Mouse (Mus musculus) right cerebral cortex, adult 2 months (tissue): ENCODE measurements around the gene Klra8.
"Not testable (repeated sequence)": the region's sequence is repeated elsewhere in the genome, so short reads cannot be mapped to it uniquely, and the experiment has no call there.

ENCODE experiments used
- DNase-seq, 2 experiments: peaks; one replicate each; pipeline ENCODE4 v3.0.0; 2021 to 2022; ENCODE audit warnings: low spot score in 2 of 2

The Klra8 gene

GRCm38 (mm10) chr6:130129798-130130197, at the start of gene Klra8:
Gene Klra8, minus strand, starts transcription at chr6:130129898.
- DNase-seq = not testable (repeated sequence)

- DNase-seq = no peak
Observed at GRCm38 (mm10) chr6:130110485-130110884, 19.2 kb downstream of the Klra8 start.

GRCm38 (mm10) chr6:130102743-130103142, 27.0 kb downstream of the Klra8 start:
- not testable (repeated sequence) for DNase-seq

DNA sequence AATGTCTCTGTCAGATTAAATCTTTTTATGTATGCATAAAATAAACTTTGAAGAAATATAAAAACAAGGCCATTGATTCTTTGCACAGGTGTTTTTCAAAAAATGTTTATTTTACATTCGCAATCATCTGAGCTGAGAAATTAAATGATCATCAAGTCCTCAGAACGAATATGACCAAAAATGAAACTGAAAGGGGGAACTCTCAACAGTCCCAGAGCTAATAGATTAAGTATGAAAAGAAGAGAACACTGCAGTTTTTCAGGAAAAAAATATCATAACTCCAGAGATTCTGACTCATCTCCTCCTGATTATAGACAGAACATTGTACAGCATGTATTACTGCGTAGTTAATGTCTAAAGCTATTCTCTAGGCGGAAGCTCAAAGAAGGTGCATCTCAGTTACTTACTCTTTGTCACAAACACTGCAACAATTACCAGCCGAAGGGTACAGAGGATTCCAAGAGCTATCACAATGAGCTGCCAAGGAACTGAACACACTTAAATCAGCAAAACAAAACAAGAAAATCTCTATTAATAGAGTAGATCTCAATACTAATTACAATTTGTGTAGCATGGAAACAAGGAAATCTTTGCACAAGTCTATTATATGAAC, 37.3 kb downstream of the Klra8 start:
- DNase-seq = no peak

GRCm38 (mm10) chr6:130067171-130067570, 62.5 kb downstream of the Klra8 start, which contains the start of gene Klra4:
Gene Klra4, minus strand, starts transcription at chr6:130067271.
- DNase-seq = not testable (repeated sequence)
